Mouse (Mus musculus) layer of hippocampus, adult 8-10 months (tissue): ENCODE results near the gene Nup205. TPM values are rescaled to one million over a fixed set of nuclear protein-coding genes. Genes with fewer than 3 reads are reported as not detected.
A peak's percentile ranks its signal among the peaks of the same experiment; 100 is the strongest.
"Not testable (repeated sequence)": the region's sequence is repeated elsewhere in the genome, so short reads cannot be mapped to it uniquely, and the experiment has no call there.

ENCODE experiments used
- DNase-seq, 2 experiments: peaks; one replicate each; pipeline ENCODE4 v3.0.0; 2022; ENCODE audit warnings: low spot score in 2 of 2
- total RNA-seq, 4 experiments: library from RNA; stranded (reverse); gene quantifications; 2 replicates each; pipeline ENCODE4 v1.2.4; 2022

Gene Nup205
- total RNA-seq = 10 to 100 TPM; 26.1 to 31.8 (median 30.1) TPM

DNA sequence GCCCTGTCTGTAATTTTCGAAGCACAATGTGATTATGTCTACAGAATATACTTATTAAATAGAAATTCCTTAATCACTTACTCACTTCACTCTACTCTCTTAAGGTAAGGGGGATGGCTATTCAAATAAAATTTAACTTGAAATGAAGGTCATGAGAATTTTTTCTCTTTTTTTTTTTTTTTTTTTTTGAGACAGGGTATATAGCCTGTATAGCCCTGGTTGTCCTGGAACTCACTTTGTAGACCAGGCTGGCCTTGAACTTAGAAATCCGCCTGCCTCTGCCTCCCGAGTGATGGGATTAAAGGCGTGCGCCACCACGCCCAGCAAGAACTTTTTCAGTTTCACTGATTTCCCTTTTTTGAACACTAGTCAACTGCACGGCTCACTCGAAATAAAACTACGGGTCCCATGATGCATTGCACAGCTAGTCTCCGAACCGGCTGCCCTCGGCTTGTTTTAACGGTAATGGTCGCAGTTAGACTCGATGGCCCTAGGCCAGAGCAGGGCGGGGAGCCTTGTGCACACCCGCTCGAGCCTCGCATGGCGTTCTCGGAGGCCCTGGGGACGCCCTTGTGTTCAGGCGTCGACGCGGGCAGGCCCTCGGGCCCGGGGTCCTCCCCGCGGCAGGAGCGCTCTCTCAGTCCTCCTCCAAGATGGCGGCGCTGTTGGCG is at the start of gene Nup205:
Gene Nup205, plus strand, starts transcription at position 443 of the 671 bp plus-strand sequence.
- peak; percentile 76 to 79 for DNase-seq

DNA sequence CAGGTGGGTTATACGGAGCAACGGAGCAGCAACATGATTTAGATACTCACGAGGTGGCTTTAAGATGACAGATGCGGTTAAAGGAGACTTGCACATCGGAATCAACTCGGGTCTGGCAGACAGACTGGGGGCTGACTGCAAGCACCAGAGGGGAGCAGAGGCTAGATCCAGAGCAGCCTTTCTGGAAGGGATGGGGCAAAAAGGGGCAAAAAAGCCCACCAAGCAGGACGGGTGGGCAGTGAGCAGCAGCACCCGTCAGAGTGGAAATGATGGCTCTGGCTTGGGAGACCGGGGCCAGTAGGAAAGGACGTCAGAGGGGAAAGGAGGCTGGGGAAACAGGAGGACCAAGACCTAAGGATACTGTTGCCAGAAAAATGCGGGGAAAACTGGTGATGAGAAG is 44.4 kb upstream of the Nup205 start:
- DNase-seq = peak in 1 of 2 experiments; percentile 3

DNA sequence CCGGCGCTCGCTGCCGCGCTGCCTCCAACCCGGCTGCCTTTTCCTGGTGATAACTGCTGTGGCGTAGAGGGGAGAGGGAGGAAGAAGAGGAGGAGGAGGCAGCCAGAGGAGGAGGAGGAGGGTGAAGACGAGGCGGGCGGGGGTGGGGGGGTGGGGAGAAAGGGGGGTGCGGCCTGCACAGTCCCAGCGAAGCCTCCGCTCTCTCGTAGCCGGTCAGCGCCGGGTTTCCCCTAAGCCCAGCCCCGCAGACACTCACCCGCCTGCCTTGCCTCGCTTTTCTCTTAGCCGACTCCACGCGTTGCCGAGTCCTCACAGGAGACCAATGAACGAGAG is 44.0 kb upstream of the Nup205 start:
- DNase-seq = no peak

DNA sequence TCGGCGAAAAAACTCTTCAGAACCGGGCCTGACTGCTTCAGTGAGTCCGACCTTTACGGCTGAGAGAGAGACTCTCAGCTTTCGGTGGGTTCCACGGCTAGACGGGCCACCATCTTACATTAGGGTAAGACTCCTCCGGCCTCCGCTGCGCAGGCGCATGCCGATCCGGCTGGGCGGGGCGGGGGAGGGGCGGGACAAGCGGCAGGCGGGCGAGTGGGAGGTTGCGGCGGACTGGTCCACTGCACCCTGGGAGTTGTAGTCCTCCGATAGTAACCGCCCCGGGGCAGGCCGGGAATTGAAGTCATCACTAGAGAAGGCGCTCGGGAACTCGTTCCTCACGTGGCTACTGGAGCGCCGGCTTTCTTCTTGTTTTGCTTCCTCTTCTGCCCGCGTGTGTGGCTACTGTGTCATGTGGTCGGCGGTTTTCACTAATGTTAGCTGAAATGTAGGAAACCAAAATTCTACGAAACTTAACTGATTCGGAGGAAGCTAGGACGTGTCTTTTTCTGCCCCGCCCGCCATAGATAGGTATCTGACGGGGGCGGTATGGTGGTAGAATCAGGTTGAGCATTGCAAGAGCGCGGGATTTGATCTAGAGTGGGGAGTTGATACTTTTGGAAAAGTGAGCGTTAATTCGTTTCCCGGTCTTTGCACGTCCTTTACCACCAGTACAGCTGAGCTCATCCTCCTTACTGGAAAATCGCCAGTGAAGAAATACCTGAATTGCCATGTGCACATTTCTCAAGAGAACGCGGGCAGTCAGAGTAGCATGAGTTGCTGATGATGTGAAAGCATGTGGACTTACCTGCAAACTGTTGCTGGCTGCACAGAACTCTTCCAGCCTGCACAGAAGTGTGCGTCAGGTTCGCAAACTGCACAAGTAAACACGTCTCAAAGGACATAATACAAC is 43.4 kb upstream of the Nup205 start, which contains the start of gene Cnot4:
Gene Cnot4, minus strand, starts transcription at position 146 of the 910 bp plus-strand sequence.
- DNase-seq = peak; percentile 98

DNA sequence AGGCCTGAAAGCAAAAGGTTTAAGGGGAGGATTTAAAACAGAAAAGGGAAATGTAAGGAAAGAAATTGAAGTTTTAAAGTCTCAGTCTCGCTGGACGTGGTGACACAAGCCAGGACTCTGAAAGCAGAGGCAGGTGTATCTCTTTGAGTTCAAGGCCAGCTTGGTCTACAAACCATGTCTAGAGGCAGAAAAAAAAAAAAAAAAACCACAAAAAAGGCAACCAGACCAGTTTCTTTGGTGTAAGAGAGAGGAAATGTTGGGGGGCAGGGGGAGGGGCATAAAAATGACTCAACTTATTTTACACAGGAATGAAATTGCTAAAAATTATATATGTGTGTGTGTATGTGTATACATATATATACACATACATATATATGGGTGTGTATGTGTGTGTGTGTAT is 42.4 kb upstream of the Nup205 start:
- DNase-seq = no peak

DNA sequence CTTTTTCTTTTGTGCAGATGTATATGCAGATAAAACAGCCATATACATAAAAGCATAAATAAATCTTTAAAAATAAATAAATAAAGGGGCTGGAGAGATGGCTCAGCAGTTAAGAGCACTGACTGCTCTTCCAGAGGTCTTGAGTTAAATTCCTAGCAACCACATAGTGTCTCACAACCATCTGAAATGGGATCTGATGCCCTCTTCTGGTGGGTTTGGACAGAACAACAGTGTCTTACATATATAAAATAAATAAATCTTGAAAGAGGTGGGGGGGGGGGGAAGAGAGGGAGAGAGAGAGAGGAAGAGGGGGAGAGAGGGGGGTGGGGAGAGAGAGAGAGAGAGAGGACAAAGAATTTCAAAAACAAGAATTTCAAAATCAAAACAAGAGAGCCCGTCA is 36.9 kb upstream of the Nup205 start:
- no peak for DNase-seq

DNA sequence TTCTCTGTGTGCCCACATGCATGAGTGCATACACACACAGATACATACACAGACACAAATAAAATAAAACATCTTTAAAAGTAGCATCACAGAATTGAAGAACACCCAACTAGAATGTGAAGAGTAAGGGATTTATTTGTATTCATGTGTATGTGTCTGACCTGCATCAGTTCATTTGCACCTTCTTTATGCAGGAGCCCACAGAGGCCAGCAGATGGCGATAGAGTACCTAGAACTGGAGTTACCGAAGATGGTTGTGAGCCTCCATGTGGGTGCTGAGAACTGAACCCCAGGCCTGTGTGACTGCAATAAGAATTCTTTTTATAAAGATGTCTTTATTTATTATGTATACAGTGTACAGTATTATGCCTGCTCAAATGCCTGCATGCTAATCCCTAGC is 31.7 kb upstream of the Nup205 start:
- no peak for DNase-seq

DNA sequence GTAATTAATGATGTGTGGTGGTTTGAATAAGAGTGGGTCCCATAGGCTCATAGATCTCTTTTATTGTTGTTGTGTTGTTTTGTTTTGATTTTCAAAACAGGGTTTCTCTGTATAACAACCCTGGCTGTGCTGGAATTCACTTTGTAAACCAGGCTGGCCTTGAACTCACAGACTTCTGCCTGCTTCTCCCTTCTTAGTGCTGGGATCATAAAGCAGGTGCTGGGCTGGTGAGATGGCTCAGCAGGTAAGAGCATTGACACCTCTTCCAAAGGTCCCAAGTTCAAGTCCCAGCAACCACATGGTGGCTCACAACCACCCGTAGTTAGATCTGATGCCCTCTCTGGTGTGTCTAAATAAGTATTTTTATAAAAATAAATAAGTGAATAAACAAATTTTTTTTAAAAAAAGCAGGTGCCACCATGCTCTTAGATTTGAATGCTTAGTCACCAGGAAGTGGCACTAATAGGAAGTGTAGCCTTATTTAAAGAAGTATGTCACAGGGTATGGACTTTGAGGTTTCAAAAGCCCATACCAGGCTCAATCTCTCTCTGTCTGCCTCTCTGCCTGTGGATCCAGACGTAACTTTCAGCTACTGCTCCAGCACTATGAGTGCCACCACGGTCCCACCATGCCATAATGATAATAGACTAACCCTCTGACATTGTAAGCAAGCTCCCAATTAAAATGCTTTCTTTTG is 29.3 kb upstream of the Nup205 start:
- DNase-seq = no peak

DNA sequence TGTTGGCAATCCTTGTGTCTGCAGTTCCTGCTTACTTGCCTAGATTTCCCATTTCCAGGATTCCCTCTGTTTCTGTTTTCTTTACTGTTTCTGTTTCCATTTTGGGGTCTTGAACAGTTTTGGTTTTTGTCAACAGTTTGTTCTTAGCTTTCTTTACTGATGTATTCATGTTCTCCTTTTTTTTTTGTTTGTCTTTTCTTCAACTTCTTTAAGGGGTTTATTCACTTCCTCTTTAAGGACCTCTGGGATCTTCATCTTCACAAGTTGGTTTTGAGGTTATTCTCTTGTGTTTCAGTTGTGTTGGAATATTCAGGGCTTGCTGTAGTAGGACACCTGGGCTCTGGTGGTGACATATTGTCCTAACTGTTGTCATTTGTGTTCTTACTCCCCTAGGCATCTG is 22.7 kb upstream of the Nup205 start:
- DNase-seq = no peak

DNA sequence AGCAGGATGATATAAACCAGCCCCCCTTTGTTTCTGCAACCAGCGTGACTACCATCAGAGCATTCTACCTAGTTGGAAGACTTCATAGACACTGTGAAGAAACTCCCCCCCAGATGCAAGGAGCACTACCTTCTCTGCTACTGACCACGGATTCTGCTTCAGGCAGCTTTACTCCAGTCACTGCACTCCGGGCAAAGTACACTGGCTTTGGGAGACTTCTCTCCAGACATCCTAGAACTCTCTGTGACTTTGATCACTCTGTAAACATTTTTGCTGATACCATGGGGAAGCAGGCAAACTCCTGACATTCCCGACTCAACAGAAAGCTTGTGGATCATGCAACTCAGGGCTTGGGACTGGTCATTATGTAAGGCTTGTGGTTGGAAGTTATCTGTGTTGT is 8.0 kb upstream of the Nup205 start:
- no peak for DNase-seq

DNA sequence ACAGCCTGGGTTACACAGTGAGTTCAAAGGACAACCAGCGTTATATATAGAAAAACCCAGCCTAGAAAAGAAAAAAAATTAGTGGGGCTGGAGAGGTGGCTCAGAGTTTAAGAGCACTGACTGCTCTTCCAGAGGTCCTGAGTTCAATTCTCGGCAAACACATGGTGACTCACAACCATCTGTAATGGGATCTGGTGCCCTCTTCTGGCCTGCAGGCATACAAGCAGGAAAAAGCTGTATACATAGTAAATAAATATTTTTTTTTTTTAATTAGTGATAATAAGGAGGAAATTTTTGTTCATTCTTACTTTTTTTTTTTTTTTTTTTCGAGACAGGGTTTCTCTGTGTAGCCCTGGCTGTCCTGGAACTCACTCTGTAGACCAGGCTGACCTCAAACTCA is 5.2 kb upstream of the Nup205 start:
- DNase-seq = not testable (repeated sequence)

DNA sequence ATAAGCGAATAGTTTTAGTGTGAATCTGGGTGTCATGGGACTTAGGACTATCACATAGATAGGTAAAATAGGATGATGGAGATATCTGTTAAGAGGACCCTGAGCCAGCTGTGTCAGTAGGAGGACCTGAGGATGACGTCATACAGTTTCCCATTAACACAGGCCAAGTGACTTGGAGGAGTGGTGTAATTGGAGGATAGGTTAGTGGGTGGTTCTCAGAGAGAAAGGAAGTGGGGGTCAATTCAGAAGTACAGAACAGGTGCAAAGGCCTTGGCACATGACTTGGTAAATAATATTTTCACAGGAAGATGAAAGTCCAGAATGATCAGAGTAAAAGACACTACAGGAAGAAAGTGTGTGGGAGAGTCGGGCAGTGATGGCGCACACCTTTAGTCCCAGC is 4.0 kb upstream of the Nup205 start:
- DNase-seq = no peak

DNA sequence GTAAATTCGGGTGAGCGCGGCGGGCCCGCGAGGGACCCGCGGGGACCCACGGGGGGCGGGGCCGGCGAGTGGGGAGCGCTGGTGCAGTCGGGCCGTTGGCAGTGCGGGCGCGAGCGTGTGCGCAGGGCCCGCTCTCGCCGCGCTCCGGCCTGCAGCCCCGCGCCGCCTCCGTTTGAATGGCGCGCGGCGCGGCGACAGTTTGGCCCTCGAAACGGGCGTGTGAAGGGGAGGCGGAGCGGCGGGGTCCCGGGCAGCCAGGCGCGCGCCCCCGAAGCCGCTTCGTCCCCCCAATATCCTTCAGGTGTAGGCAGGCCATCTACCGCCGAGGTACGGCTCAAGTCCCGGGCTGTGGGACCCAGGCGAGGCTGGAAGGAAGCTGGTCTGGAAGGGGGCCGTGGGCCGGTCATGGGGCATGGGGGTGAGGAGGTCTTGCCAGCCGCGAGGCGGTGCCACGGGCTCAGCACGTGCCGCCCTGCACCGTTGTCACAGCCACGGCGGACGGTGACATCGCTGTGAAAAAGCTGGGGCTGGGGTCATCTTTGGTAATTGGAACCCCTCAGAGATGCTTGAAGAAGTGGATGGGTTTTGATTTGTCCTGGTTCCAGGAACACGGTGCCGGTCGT is 540 bp downstream of the Nup205 start:
- DNase-seq = peak in 1 of 2 experiments; percentile 5

DNA sequence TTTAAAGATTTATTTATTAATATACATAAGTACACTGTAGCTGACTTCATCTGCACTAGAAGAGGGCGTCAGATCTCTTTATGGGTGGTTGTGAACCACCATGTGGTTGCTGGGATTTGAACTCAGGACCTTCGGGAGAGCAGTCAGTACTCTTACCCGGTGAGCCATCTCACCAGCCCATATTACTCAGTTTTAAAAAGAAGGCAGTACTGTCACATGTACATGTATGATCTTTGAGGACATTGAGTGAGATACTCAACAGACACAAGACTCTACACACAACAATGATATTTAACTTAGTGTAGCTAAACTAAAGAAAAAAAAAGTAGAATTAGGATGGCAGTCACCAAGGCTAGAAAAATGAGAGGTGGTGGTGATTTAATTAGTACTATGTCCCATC is 2.1 kb downstream of the Nup205 start:
- DNase-seq = not testable (repeated sequence)

DNA sequence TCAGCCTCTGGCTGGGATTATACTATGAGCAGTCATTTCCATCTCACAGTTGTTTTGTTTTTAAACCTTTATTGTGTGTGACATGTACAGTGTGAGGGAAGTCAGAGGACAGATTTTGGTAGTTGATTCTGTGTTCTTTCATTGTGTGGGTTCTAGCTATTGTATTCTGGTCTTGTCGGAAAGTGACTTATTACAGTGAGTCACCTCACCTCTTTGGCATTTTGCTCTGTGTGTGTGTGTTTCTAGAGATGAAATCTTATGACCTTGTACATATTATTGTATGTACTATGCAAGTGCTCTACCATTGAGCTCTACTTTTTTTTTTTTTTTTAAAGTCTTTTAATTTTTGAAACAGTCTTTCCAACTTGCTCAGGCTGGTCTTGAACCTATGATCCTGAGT is 7.6 kb downstream of the Nup205 start:
- no peak for DNase-seq

DNA sequence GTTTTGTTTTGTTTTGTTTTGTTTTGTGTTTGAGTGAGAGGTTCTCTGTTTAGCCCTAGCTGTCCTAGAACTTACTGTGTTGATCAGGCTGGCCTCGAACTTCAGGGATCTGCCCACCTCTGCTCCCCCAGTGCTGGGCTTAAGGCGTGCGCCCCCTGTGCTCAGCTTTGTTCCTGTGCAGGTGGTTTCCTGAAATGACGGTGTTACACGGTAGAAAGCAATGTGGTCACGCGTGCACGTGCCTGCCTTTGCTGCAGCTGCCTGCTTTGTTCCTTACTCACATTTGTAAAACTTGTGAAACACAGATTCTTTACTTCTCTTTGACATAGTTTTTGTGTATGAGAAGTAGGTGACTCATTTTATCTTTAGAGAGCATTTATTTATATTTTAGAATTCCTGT is 14.0 kb downstream of the Nup205 start:
- no peak for DNase-seq

DNA sequence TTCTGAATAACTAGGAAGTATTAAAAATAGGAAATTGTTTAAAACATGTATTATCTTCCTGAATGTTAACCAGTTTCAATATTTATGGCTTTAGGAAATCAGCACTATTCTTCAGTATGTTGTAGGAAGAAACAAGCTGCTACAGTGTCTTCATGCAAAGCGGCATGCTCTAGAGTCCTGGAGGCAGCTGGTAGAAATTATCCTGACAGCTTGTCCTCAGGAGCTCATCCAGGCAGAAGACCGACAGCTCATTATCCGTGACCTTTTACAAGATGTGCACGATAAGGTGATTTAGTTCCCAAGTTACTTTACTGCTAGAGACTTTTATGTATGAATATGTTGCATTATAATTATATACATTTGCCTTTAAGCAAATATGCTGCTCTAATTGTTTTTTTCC is 48.5 kb downstream of the Nup205 start:
- DNase-seq = peak in 1 of 2 experiments; percentile 24

DNA sequence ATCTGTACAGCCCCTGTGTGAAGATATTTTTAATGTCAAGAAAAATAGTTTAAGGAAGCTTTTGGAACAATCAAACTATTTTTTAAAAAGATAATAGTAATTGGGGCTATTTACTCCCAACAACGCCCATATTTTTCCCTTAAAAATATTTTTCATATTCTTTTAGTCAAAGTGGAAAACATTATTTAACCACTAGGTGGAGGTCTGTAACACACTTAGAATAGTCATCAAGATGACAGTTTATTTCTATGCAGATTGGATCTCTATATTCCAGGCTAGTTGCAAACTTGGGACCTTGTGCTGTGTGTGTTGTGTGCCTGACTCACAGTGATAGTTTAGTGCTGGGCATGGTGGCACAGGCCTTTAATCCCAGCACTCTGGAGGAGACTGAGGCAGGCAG is 52.2 kb downstream of the Nup205 start:
- DNase-seq = no peak

DNA sequence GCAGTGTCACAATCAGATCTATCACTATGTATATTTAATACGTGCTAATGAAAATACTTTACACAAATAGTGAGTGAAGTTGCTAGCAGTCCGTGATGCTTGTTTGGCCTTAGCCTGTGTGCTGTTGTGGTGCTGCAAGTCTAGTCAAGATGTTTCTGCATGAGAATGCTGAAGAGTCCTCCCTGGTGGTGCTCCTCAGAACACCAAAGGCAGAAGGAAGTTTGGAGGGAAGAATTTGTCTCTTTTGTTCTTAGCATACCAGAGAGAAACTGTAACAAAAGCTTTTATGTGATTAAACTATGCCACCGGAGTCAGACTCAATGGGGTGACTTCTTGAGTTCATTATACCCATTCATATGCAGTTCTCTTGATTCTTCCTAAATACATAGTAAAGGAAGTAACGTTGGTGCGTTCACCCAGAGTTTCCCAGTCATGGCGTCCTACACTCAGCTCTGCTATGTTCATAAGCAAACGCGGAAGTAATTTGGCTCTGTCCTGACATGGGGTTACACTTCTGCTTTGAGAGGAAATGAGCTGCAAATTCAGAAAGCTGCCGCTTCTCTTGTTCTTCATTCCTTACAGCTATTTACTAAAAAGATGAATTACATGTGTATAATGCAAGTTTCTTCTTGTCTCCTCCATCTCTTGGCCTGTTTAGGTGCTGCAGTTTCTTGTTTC is 59.0 kb downstream of the Nup205 start:
- no peak for DNase-seq

DNA sequence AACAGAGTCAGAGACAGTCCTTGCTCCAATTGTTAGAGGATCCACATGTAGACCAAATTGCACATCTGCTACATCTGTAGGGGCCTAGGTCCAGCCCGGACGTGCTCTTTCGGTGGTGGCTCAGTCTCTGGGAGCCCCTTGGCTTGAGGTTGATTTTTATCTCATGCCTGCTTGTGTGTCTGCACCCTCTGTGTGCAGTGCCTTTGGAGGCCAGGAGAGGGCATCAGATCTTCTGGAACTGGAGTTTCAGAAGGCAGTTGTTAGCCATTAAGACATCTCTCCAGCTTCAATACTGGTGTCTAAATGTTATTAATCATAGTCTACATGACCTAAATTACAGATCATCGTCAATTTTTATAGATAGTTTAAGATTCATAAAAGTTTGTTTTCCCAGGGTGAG is 66.0 kb downstream of the Nup205 start:
- no peak for DNase-seq

DNA sequence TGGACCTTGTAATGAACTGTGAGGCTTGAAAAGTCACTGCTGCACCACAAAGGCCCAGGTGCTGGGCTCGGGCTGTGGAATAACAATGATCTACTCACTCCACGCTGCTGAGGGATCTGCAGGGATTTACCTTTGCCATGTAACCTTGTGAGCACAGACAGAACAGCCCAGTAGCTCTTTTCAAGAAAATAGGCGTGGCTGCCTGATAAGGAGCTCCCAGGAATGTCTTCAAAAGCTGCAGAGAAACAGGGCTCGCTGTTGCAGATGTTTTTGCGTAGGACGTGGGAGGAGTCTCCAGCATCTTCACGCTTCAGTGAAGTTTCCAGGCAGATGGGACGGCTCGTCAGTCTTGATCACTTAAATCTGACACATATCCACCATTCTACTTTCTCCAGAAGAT is 66.8 kb downstream of the Nup205 start:
- no peak for DNase-seq
